Mouse (Mus musculus) intestine, postnatal 0 days (tissue): ENCODE measurements around the gene Cacybp. TPM values are rescaled to one million over a fixed set of nuclear protein-coding genes. Genes with fewer than 3 reads are reported as not detected.

Experiments
- ATAC-seq: fragments of 200-750 bp; cut with Nextera tagmentation; 2 replicates; pipeline ENCODE4 v1.8.0; 2017; ENCODE audit warnings: mild to moderate bottlenecking, moderate TSS enrichment, moderate library complexity
- H3K27ac ChIP-seq: fragments of 300-500 bp; sonication (generic); 2 replicates; pipeline ENCODE4 v1.5.1; 2014; ENCODE audit warnings: mild to moderate bottlenecking, low read depth, low read length, moderate library complexity
- H3K27me3 ChIP-seq: fragments of 300-500 bp; sonication (generic); replicated peaks from 2 replicates; pipeline ENCODE4 v1.6.1; 2014; ENCODE audit warnings: low read length, mixed read lengths; ENCODE audit not compliant: control insufficient read depth, insufficient read depth
- H3K36me3 ChIP-seq: fragments of 300-500 bp; sonication (generic); 2 replicates; pipeline ENCODE4 v1.6.1; 2014; ENCODE audit warnings: mild to moderate bottlenecking, moderate library complexity; ENCODE audit not compliant: control insufficient read depth, insufficient read depth
- H3K4me1 ChIP-seq: fragments of 300-500 bp; sonication (generic); replicated peaks from 2 replicates; pipeline ENCODE4 v1.6.1; 2014; ENCODE audit warnings: antibody characterized with exemption, low read length, mixed read lengths; ENCODE audit not compliant: control insufficient read depth, insufficient read depth
- H3K4me2 ChIP-seq: fragments of 300-500 bp; sonication (generic); replicated peaks from 2 replicates; pipeline ENCODE4 v1.6.1; 2014; ENCODE audit warnings: low read depth, mild to moderate bottlenecking, moderate library complexity
- H3K4me3 ChIP-seq: fragments of 300-500 bp; sonication (generic); 2 replicates; pipeline ENCODE4 v1.5.1; 2014; ENCODE audit warnings: low read depth, low read length
- H3K9ac ChIP-seq: fragments of 300-500 bp; sonication (generic); 2 replicates; pipeline ENCODE4 v1.6.1; 2014; ENCODE audit warnings: mild to moderate bottlenecking, low read depth, low read length
- H3K9me3 ChIP-seq: fragments of 300-500 bp; sonication (generic); 2 replicates; pipeline ENCODE4 v1.6.1; 2016; ENCODE audit warnings: mixed run types; ENCODE audit not compliant: control insufficient read depth
- CTCF ChIP-seq: sonication (generic); IDR thresholded peaks from 2 replicates; pipeline ENCODE4 v1.5.1; 2016; ENCODE audit warnings: low read depth, mild to moderate bottlenecking, control low read depth, antibody characterized with exemption, moderate library complexity
- WGBS: fragments of 180-500 bp; shearing (Covaris S2); extraction: QIAGEN DNeasy Blood & Tissue Kit; methylation state at CpG from one replicate; pipeline ENCODE4 v1.1.7; 2014; 5-methylcytosine and 5-hydroxymethylcytosine counted together
- polyA plus RNA-seq: library from polyadenylated mRNA; unstranded; fragments of >200 nt; fragmentation: Nextera tagmentation; extraction: Ambion mirVana; gene quantifications from 2 replicates; pipeline ENCODE4 v1.2.1, GENCODE M21; 2015

The Cacybp gene
- polyA plus RNA-seq, 1 experiment from 2014 or later = 104 TPM

DNA sequence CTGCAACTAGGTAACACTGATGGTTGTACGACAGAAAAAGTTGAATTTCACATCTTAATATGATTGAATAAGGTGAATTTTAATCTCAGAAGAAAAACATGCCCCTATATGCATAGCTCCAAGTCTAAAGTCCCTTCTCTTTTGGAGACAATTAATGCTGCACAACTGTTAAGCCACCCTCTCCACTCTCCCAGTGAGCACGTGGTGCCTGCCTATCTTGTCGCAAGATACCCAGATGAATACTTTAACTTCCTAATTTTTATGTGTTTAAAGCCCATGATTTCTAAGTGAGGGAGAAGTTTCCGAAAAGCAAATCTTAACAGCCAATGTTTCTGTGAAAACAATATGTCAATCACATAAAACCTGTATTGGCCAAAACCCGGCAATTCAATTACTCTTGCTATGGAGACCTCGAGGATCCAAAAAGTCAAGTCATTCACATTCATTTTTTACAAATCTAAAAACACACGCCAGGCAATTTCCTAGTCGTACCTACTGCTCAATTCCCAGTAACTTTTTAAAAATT, 1.0 kb downstream of the Cacybp start:
- no peak for TF ChIP-seq CTCF
- Histone ChIP-seq H3K9me3 (no peaks in the 10 kb centered on the region), H3K27ac (peak overlapping the region; percentile 97; the same call in 1 of the 2 replicates), H3K4me1 (no peaks in the 10 kb centered on the region), H3K4me3 (peak overlapping the region; percentile 95), H3K36me3 (peaks cover 12% of the 10 kb centered on the region), H3K4me2 (peak overlapping the region; percentile 71), H3K27me3 (no peaks in the 10 kb centered on the region), H3K9ac (peak overlapping the region; percentile 89)
- 1% methylated on average over 8 of the region's 8 CpGs for WGBS
- ATAC-seq = no peak

DNA sequence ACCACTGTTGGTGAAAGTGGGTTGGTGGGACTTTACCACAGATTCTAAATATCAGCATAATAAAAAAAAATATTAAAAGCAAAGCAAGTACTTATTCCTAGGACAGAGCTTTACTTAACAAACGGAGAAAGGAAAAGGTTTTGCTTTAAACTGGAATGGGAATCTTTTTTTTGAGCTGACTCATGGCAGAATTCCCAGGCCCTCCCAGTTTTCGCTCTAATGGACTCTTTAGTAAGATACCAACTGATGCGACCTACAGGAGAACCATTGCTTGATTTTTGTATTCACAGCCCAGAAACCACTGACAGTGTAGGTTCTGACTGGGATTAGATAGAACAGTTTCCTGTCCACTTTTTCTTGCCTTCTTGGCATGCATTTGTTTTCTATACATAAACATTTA, 2.1 kb downstream of the Cacybp start:
- Histone ChIP-seq H3K4me1 (no peaks in the 10 kb centered on the region), H3K9me3 (no peaks in the 10 kb centered on the region), H3K4me3 (no peak overlapping the region), H3K9ac (no peak overlapping the region), H3K27me3 (no peaks in the 10 kb centered on the region), H3K27ac (no peak overlapping the region), H3K4me2 (peak overlapping the region; percentile 71), H3K36me3 (peaks cover 23% of the 10 kb centered on the region)
- no peak for ATAC-seq
- WGBS = 41% methylated on average over 3 of the region's 3 CpGs
- TF ChIP-seq CTCF = no peak

GRCm38 (mm10) chr1:160209844-160210243, 2.8 kb downstream of the Cacybp start:
- no peaks in the 10 kb centered on the region for H3K27me3 ChIP-seq
- H3K27ac ChIP-seq = no peak overlapping the region
- TF ChIP-seq CTCF = no peak
- no peak overlapping the region for H3K4me3 ChIP-seq
- H3K4me1 ChIP-seq = no peaks in the 10 kb centered on the region
- no peak overlapping the region for H3K9ac ChIP-seq
- WGBS = 74% methylated on average over 2 of the region's 2 CpGs
- ATAC-seq = no peak
- H3K9me3 ChIP-seq = no peaks in the 10 kb centered on the region
- no peak overlapping the region for H3K4me2 ChIP-seq
- peaks cover 29% of the 10 kb centered on the region for H3K36me3 ChIP-seq

- Histone ChIP-seq H3K9ac (no peak overlapping the region), H3K27ac (0 out of 2 replicates have a peak overlapping the region, but pooled peaks have one; percentile 17), H3K36me3 (peaks cover 49% of the 10 kb centered on the region), H3K4me1 (no peaks in the 10 kb centered on the region), H3K9me3 (no peaks in the 10 kb centered on the region), H3K4me3 (no peak overlapping the region), H3K4me2 (no peak overlapping the region), H3K27me3 (no peaks in the 10 kb centered on the region)
- no peak for TF ChIP-seq CTCF
- no peak for ATAC-seq
Measured at GRCm38 (mm10) chr1:160205486-160205885, 7.2 kb downstream of the Cacybp start.

- Histone ChIP-seq H3K4me3 (peak overlapping the region; percentile 86), H3K27me3 (no peaks in the 10 kb centered on the region), H3K4me1 (no peaks in the 10 kb centered on the region; the same call in 1 of the 2 replicates), H3K9me3 (no peaks in the 10 kb centered on the region), H3K9ac (peak overlapping the region; percentile 85), H3K4me2 (peak overlapping the region; percentile 80), H3K27ac (peak overlapping the region; percentile 76), H3K36me3 (peaks cover 16% of the 10 kb centered on the region; the same call in 1 of the 2 replicates)
- WGBS = under 1% methylated on average over 13 of the region's 13 CpGs
- no peak for TF ChIP-seq CTCF
- ATAC-seq = peak; percentile 50
Measured at GRCm38 (mm10) chr1:160195337-160195663, 17.4 kb downstream of the Cacybp start.

GRCm38 (mm10) chr1:160194529-160195336, 17.9 kb downstream of the Cacybp start, which contains the start of gene Mrps14:
Gene Mrps14 (plus strand): TSS chr1:160195215.
- Histone ChIP-seq H3K9me3 (no peaks in the 10 kb centered on the region), H3K9ac (peak within 1 kb of the TSS; percentile 85), H3K27ac (peak within 1 kb of the TSS; percentile 76), H3K36me3 (peaks cover 12% of the 10 kb centered on the region; the same call in 1 of the 2 replicates), H3K27me3 (no peaks in the 10 kb centered on the region), H3K4me2 (peak within 1 kb of the TSS; percentile 80), H3K4me1 (no peaks in the 10 kb centered on the region; the same call in 1 of the 2 replicates), H3K4me3 (peak within 1 kb of the TSS; percentile 86)
- peak; percentile 100 for ATAC-seq
- TF ChIP-seq CTCF = peak; percentile 93
- 5% methylated on average over 31 of the region's 31 CpGs for WGBS
